Mouse (Mus musculus) neutrophil, adult 83 days (primary cell): Measurements from ENCODE around the gene Ppp2r5e. TPM values are rescaled to one million over a fixed set of nuclear protein-coding genes. Genes with fewer than 3 reads are reported as not detected.

Source experiments
- total RNA-seq, 2 experiments: library from RNA; stranded (reverse); gene quantifications; one replicate each; pipeline ENCODE4 v1.2.4; 2023

Gene Ppp2r5e
- 10 to 100 TPM; 38.3 to 40.8 TPM for total RNA-seq

DNA sequence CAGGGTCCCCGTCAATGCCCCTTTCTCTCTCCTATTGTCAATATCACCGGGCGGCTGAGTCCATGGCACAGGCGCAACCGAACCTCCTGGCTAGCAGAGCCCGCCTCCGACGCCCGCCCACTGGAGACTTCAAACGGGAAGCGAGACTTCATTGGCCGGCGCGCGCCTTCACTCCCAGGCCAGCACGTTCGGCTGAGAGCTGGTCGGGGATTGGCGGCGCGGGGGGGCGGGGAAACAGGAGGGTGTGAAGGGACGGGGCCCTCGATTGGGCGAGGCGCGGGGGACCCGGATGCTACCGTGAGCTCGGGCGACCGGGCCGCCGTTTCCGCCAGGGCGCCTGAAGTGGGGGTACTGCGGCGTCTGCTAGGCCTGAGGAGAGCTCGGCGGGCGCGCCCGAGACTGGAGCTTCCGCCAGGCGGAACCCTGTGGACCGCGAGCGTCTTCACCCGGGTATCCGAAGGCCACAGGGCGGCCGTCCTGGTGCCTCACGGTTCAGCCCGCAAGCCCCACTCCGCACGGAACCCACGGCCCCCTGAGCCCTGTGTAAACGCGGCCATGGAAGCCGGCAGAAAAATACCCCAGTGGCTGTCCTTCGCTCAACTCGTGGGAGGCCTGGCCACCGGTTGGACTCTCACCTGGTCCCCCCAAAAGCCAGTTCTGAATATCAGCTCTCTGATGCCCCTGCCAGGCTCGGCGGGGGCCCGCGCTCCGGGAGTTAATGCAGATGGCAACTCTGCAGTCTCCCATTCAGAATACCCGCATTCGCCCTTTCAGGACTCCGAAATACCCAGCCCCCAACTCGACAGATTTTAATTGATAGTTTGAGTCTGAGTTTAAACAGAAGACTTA is at the start of gene Ppp2r5e:
TSS of gene Ppp2r5e (minus strand) at position 92 of the 849 bp plus-strand sequence.

DNA sequence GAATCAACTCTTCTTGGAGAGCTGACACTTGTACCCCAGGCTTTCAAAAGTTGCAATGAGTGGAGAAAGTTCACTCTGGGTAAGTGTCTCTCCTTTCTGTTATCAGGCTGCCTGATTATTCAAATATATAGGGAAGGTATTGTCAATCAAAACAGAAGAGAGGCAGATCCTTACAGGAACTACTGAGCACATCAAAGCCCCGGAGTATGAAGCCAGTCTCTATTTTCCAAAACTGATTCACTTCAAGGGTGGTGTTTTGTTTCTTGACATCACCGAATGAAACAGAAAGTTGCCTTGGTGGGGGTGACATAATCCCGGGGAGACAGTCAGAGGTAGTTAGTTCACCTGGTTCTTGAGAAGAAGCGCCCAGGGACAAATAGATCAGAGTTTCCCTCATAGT is 179.4 kb downstream of the Ppp2r5e start, which contains the start of gene Gphb5:
TSS of gene Gphb5 (minus strand) at position 101 of the 400 bp plus-strand sequence.

Other genes starting within 250 kb of the Ppp2r5e start
- not detected for gene Gphb5, start 179.5 kb downstream of the Ppp2r5e start, total RNA-seq
- 1 to 10 TPM; 1.9 to 2.1 TPM for gene Wdr89, start 73.3 kb upstream of the Ppp2r5e start, total RNA-seq
- 10 to 100 TPM; 37.1 to 38.5 TPM for gene Sgpp1, start 139.5 kb upstream of the Ppp2r5e start, total RNA-seq
- gene Syne2, start 221.9 kb upstream of the Ppp2r5e start, total RNA-seq, result 10 to 100 TPM; 55.1 to 71.3 TPM